Mouse (Mus musculus): ENCODE measurements around the gene Esrp2.
A peak's percentile ranks its signal among the peaks of the same experiment; 100 is the strongest.

Gene Esrp2

GRCm38 (mm10) chr8:106115897-106116296 is 20.9 kb downstream of the Esrp2 start:
- peak in 1 of 2 experiments; percentile 28 for DNase-seq

- no peak for DNase-seq
Observed at GRCm38 (mm10) chr8:106112514-106112913, 24.3 kb downstream of the Esrp2 start.

GRCm38 (mm10) chr8:106112041-106112440 is 24.7 kb downstream of the Esrp2 start:
- DNase-seq: no peak

- no peak for DNase-seq
Observed at GRCm38 (mm10) chr8:106108729-106109128, 28.0 kb downstream of the Esrp2 start.

- DNase-seq: peak; percentile 7 to 13
Observed at GRCm38 (mm10) chr8:106108080-106108479, 28.7 kb downstream of the Esrp2 start.

GRCm38 (mm10) chr8:106106193-106106592 is 30.6 kb downstream of the Esrp2 start:
- no peak for DNase-seq

- DNase-seq: no peak
Observed at GRCm38 (mm10) chr8:106103888-106104287, 32.9 kb downstream of the Esrp2 start.

- no peak for DNase-seq
Observed at GRCm38 (mm10) chr8:106102321-106102720, 34.5 kb downstream of the Esrp2 start.
